Mouse (Mus musculus) midbrain, postnatal 0 days (tissue): ENCODE results near the gene Trmt61a. TPM values are rescaled to one million over a fixed set of nuclear protein-coding genes. Genes with fewer than 3 reads are reported as not detected.

Experiments
- ATAC-seq: fragments of 200-750 bp; cut with Nextera tagmentation; 2 replicates; pipeline ENCODE4 v1.8.0; 2017; ENCODE audit warnings: moderate number of reproducible peaks, mild to moderate bottlenecking, moderate TSS enrichment, moderate library complexity; ENCODE audit not compliant: low FRiP score
- DNase-seq: peaks from one replicate; pipeline ENCODE4 v3.0.0-alpha.2; 2015; ENCODE audit warnings: low spot score
- H3K27ac ChIP-seq: fragments of 300-500 bp; sonication (generic); 2 replicates; pipeline ENCODE4 v1.5.1; 2014; ENCODE audit warnings: low read depth, mild to moderate bottlenecking, low read length, mixed read lengths
- H3K27me3 ChIP-seq: fragments of 300-500 bp; sonication (generic); 2 replicates; pipeline ENCODE4 v1.6.1; 2014; ENCODE audit warnings: low read length, control low read depth, mixed read lengths; ENCODE audit not compliant: insufficient read depth
- H3K36me3 ChIP-seq: fragments of 300-500 bp; sonication (generic); 2 replicates; pipeline ENCODE4 v1.6.1; 2014; ENCODE audit warnings: low read length, control low read depth, mixed read lengths; ENCODE audit not compliant: insufficient read depth
- H3K4me1 ChIP-seq: fragments of 300-500 bp; sonication (generic); 2 replicates; pipeline ENCODE4 v1.6.1; 2014; ENCODE audit warnings: mild to moderate bottlenecking, control low read depth, antibody characterized with exemption, low read length, mixed read lengths; ENCODE audit not compliant: insufficient read depth
- H3K4me2 ChIP-seq: fragments of 300-500 bp; sonication (generic); 2 replicates; pipeline ENCODE4 v1.6.1; 2014; ENCODE audit warnings: low read depth, mild to moderate bottlenecking, low read length, mixed read lengths; ENCODE audit not compliant: poor library complexity, severe bottlenecking
- H3K4me3 ChIP-seq: fragments of 300-500 bp; sonication (generic); 2 replicates; pipeline ENCODE4 v1.5.1; 2014; ENCODE audit warnings: low read depth, mild to moderate bottlenecking, low read length, moderate library complexity
- H3K9ac ChIP-seq: fragments of 300-500 bp; sonication (generic); replicated peaks from 2 replicates; pipeline ENCODE4 v1.6.1; 2014; ENCODE audit warnings: mild to moderate bottlenecking, low read length, moderate library complexity, mixed read lengths; ENCODE audit not compliant: poor library complexity, severe bottlenecking
- H3K9me3 ChIP-seq: fragments of 300-500 bp; sonication (generic); 2 replicates; pipeline ENCODE4 v1.6.1; 2016; ENCODE audit warnings: low read length, control low read depth
- CTCF ChIP-seq: IDR thresholded peaks from 2 replicates; pipeline ENCODE4 v1.5.1; 2016; ENCODE audit warnings: antibody characterized with exemption, mild to moderate bottlenecking
- WGBS: fragments of 180-500 bp; shearing (Covaris S2); extraction: QIAGEN DNeasy Blood & Tissue Kit; methylation state at CpG from one replicate; pipeline ENCODE4 v1.1.7; 2014; 5-methylcytosine and 5-hydroxymethylcytosine counted together
- polyA plus RNA-seq: library from polyadenylated mRNA; unstranded; fragments of >200 nt; fragmentation: Nextera tagmentation; extraction: Ambion mirVana; gene quantifications from 2 replicates; pipeline ENCODE4 v1.2.1, GENCODE M21; 2015
- total RNA-seq: library from RNA; depleted of rRNA; stranded (reverse); fragments of >200 nt; gene quantifications from 2 replicates; pipeline ENCODE4 v1.2.3, GENCODE M21; 2014

Gene Trmt61a
- total and polyA plus RNA-seq, 2 experiments from 2014 or later: 8.7 to 27.5 TPM

- H3K36me3 ChIP-seq: peaks cover 16% of the 10 kb centered on the region
- ATAC-seq (no peak), DNase-seq (no peak)
- no peaks in the 10 kb centered on the region for H3K9me3 ChIP-seq
- no peak for TF ChIP-seq CTCF
- H3K9ac ChIP-seq: no peak overlapping the region
- H3K27ac ChIP-seq: no peak overlapping the region
- no peaks in the 10 kb centered on the region for H3K27me3 ChIP-seq
- 76% methylated on average over 5 of the region's 5 CpGs for WGBS
- no peak overlapping the region for H3K4me3 ChIP-seq
- H3K4me2 ChIP-seq: no peak overlapping the region
- peaks cover 14% of the 10 kb centered on the region; the same call in 1 of the 2 replicates for H3K4me1 ChIP-seq
These were observed 4.1 kb downstream of the Trmt61a start for GRCm38 (mm10) chr12:111682003-111682402.

GRCm38 (mm10) chr12:111682806-111683205, 4.9 kb downstream of the Trmt61a start:
- ATAC-seq: no peak
- 72% methylated on average over 5 of the region's 5 CpGs for WGBS

GRCm38 (mm10) chr12:111686390-111686789, 8.5 kb downstream of the Trmt61a start:
- H3K9me3 ChIP-seq: no peaks in the 10 kb centered on the region
- H3K27me3 ChIP-seq: no peaks in the 10 kb centered on the region
- TF ChIP-seq CTCF: no peak
- no peak overlapping the region for H3K4me3 ChIP-seq
- WGBS: 87% methylated on average over 4 of the region's 4 CpGs
- ATAC-seq: no peak
- peaks cover 16% of the 10 kb centered on the region for H3K36me3 ChIP-seq
- H3K4me2 ChIP-seq: no peak overlapping the region
- no peak overlapping the region for H3K9ac ChIP-seq
- H3K27ac ChIP-seq: no peak overlapping the region
- H3K4me1 ChIP-seq: peaks cover 10% of the 10 kb centered on the region; the same call in 1 of the 2 replicates
- DNase-seq: no peak

More at GRCm38 (mm10) chr12:111682806-111683205, 4.9 kb downstream of the Trmt61a start:
- H3K9ac ChIP-seq: no peak overlapping the region
- no peak overlapping the region for H3K4me2 ChIP-seq
- no peaks in the 10 kb centered on the region for H3K27me3 ChIP-seq
- DNase-seq: no peak
- no peak for TF ChIP-seq CTCF
- no peak overlapping the region for H3K4me3 ChIP-seq
- H3K4me1 ChIP-seq: peaks cover 13% of the 10 kb centered on the region; the same call in 1 of the 2 replicates
- H3K36me3 ChIP-seq: peaks cover 16% of the 10 kb centered on the region
- no peaks in the 10 kb centered on the region for H3K9me3 ChIP-seq
- no peak overlapping the region for H3K27ac ChIP-seq

- H3K9ac ChIP-seq: 0 out of 2 replicates have a peak overlapping the region, but pooled peaks have one; percentile 13
- 9% methylated on average over 14 of the region's 14 CpGs for WGBS
- DNase-seq (peak; percentile 88), ATAC-seq (peak; percentile 76)
- no peak overlapping the region for H3K4me3 ChIP-seq
- TF ChIP-seq CTCF: no peak
- peaks cover 10% of the 10 kb centered on the region for H3K36me3 ChIP-seq
- H3K9me3 ChIP-seq: no peaks in the 10 kb centered on the region
- H3K4me2 ChIP-seq: no peak overlapping the region
- peaks cover 10% of the 10 kb centered on the region; the same call in 1 of the 2 replicates for H3K4me1 ChIP-seq
- H3K27ac ChIP-seq: peak overlapping the region; percentile 72
- H3K27me3 ChIP-seq: no peaks in the 10 kb centered on the region
These were observed 9.6 kb downstream of the Trmt61a start for GRCm38 (mm10) chr12:111687350-111688068.

- WGBS: 11% methylated on average over 2 of the region's 2 CpGs
- Histone ChIP-seq H3K4me3 (no peak overlapping the region), H3K4me2 (no peak overlapping the region), H3K4me1 (peaks cover 10% of the 10 kb centered on the region; the same call in 1 of the 2 replicates), H3K9ac (no peak overlapping the region), H3K27ac (peak overlapping the region; percentile 72), H3K9me3 (no peaks in the 10 kb centered on the region), H3K27me3 (no peaks in the 10 kb centered on the region), H3K36me3 (peaks cover 4% of the 10 kb centered on the region; the same call in 1 of the 2 replicates)
- no peak for TF ChIP-seq CTCF
- DNase-seq (peak; percentile 30), ATAC-seq (no peak; the same call in 1 of the 2 replicates)
These were observed 10.1 kb downstream of the Trmt61a start for GRCm38 (mm10) chr12:111688069-111688428.

GRCm38 (mm10) chr12:111689426-111689825, 11.5 kb downstream of the Trmt61a start:
- no peak for DNase-seq
- H3K4me1 ChIP-seq: peaks cover 21% of the 10 kb centered on the region
- no peak for TF ChIP-seq CTCF

More at GRCm38 (mm10) chr12:111689426-111689825, 11.5 kb downstream of the Trmt61a start:
- Histone ChIP-seq H3K9ac (no peak overlapping the region), H3K4me2 (no peak overlapping the region), H3K4me3 (no peak overlapping the region), H3K27me3 (no peaks in the 10 kb centered on the region), H3K27ac (no peak overlapping the region), H3K9me3 (no peaks in the 10 kb centered on the region), H3K36me3 (no peaks in the 10 kb centered on the region)
- no peak for ATAC-seq
- WGBS: 84% methylated on average over 11 of the region's 11 CpGs
